Mouse (Mus musculus): ENCODE measurements around the gene Mfsd5. TPM values are rescaled to one million over a fixed set of nuclear protein-coding genes. Genes with fewer than 3 reads are reported as not detected.

Mfsd5 gene
- total RNA-seq, 2 experiments from 2014 or later = 21.1 to 22.7 TPM

- no peak for DNase-seq
Observed at GRCm38 (mm10) chr15:102282463-102283292, 3.4 kb downstream of the Mfsd5 start.

GRCm38 (mm10) chr15:102283648-102284047 is 4.4 kb downstream of the Mfsd5 start:
- no peak for DNase-seq

GRCm38 (mm10) chr15:102287395-102287794 is 8.1 kb downstream of the Mfsd5 start:
- peak; percentile 59 for DNase-seq

GRCm38 (mm10) chr15:102295633-102296367 is 16.5 kb downstream of the Mfsd5 start, which contains the start of gene Espl1:
Gene Espl1, plus strand, starts transcription at chr15:102296266.
- DNase-seq = peak; percentile 95

GRCm38 (mm10) chr15:102296368-102297006 is 17.2 kb downstream of the Mfsd5 start:
- no peak for DNase-seq

- DNase-seq = peak; percentile 74
Observed at GRCm38 (mm10) chr15:102302542-102302941, 23.3 kb downstream of the Mfsd5 start.

- no peak for DNase-seq
Observed at GRCm38 (mm10) chr15:102308717-102309116, 29.5 kb downstream of the Mfsd5 start.

- DNase-seq = peak; percentile 71
Observed at GRCm38 (mm10) chr15:102310074-102310845, 31.0 kb downstream of the Mfsd5 start.

GRCm38 (mm10) chr15:102311489-102311888 is 32.2 kb downstream of the Mfsd5 start:
- no peak for DNase-seq

- DNase-seq = no peak
Observed at GRCm38 (mm10) chr15:102315292-102315691, 36.0 kb downstream of the Mfsd5 start.

- peak; percentile 76 for DNase-seq
Observed at GRCm38 (mm10) chr15:102316263-102316662, 37.0 kb downstream of the Mfsd5 start.

GRCm38 (mm10) chr15:102324654-102325473 is 45.6 kb downstream of the Mfsd5 start:
- no peak for DNase-seq

- peak; percentile 86 for DNase-seq
Observed at GRCm38 (mm10) chr15:102326022-102326576, 46.8 kb downstream of the Mfsd5 start, which contains the start of gene Pfdn5. Gene Pfdn5, plus strand, starts transcription at chr15:102326116.

GRCm38 (mm10) chr15:102326892-102327291 is 47.6 kb downstream of the Mfsd5 start:
- no peak for DNase-seq

Other genes starting within 250 kb of the Mfsd5 start
- gene Eif4b, start 205.7 kb upstream of the Mfsd5 start, total RNA-seq (2021) = 100 to 1,000 TPM; 142 to 145 TPM
- gene Tns2, start 179.0 kb upstream of the Mfsd5 start, total RNA-seq (2021) = 10 to 100 TPM; 65.8 to 70.3 TPM
- gene Spryd3, start 143.2 kb upstream of the Mfsd5 start, total RNA-seq (2021) = 10 to 100 TPM; 19.9 to 22.6 TPM
- gene Igfbp6, start 135.1 kb upstream of the Mfsd5 start, total RNA-seq (2021) = 10 to 100 TPM; 10.0 to 12.5 TPM
- under 1 TPM; 0.11 to 0.17 TPM for gene Soat2, start 128.9 kb upstream of the Mfsd5 start, total RNA-seq (2021)
- 10 to 100 TPM; 45.3 to 49.4 TPM for gene Zfp740, start 76.2 kb upstream of the Mfsd5 start, total RNA-seq (2021)
- 10 to 100 TPM; 26.8 to 29.9 TPM for gene Csad, start 74.7 kb upstream of the Mfsd5 start, total RNA-seq (2021)
- gene Itgb7, start 47.5 kb upstream of the Mfsd5 start, total RNA-seq (2021) = 1 to 10 TPM in 1 of 2 experiments, under 1 TPM in 1; 0.98 to 1.0 TPM
- 10 to 100 TPM; 12.9 to 16.6 TPM for gene Rarg, start 21.9 kb upstream of the Mfsd5 start, total RNA-seq (2021)
- not detected for gene Gm9918, start 8.9 kb upstream of the Mfsd5 start, total RNA-seq (2021)
- 10 to 100 TPM; 23.2 to 28.2 TPM for gene Espl1, start 16.8 kb downstream of the Mfsd5 start, total RNA-seq (2021)
- gene Pfdn5, start 46.7 kb downstream of the Mfsd5 start, total RNA-seq (2021) = 100 to 1,000 TPM; 334 to 351 TPM
- 10 to 100 TPM; 31.8 to 37.3 TPM for gene Myg1, start 52.3 kb downstream of the Mfsd5 start, total RNA-seq (2021)
- gene Aaas, start 71.3 kb downstream of the Mfsd5 start, total RNA-seq (2021) = 10 to 100 TPM; 29.2 to 30.0 TPM
- gene Sp7, start 87.7 kb downstream of the Mfsd5 start, total RNA-seq (2021) = not detected
- 10 to 100 TPM; 55.5 to 74.3 TPM for gene Sp1, start 126.7 kb downstream of the Mfsd5 start, total RNA-seq (2021)
- gene Amhr2, start 165.9 kb downstream of the Mfsd5 start, total RNA-seq (2021) = 1 to 10 TPM in 1 of 2 experiments, under 1 TPM in 1; 0.77 to 1.6 TPM
- 10 to 100 TPM; 26.4 to 28.0 TPM for gene Prr13, start 179.6 kb downstream of the Mfsd5 start, total RNA-seq (2021)
- gene Pcbp2, start 191.1 kb downstream of the Mfsd5 start, total RNA-seq (2021) = 100 to 1,000 TPM; 703 to 721 TPM
- gene Gm10337, start 224.3 kb downstream of the Mfsd5 start, total RNA-seq (2021) = 1 to 10 TPM in 1 of 2 experiments, not detected in 1; 7.3 TPM
- gene Map3k12, start 237.6 kb downstream of the Mfsd5 start, total RNA-seq (2021) = 1 to 10 TPM; 5.4 to 6.1 TPM
- gene Tarbp2, start 238.7 kb downstream of the Mfsd5 start, total RNA-seq (2021) = 10 to 100 TPM; 58.6 to 58.9 TPM
- 1 to 10 TPM; 2.6 to 3.0 TPM for gene Npff, start 245.5 kb downstream of the Mfsd5 start, total RNA-seq (2021)